Mouse (Mus musculus): ENCODE data around the gene Dguok. TPM values are rescaled to one million over a fixed set of nuclear protein-coding genes. Genes with fewer than 3 reads are reported as not detected.

Dguok gene
- polyA plus RNA-seq, 1 experiment, result 97.3 TPM

- Histone ChIP-seq H3K4me3 (replicated peaks; ENCODE audit: insufficient read depth, low read depth, low read length) (no peak overlapping the region), H3K27ac (ENCODE audit: insufficient read depth, low read length) (no peak overlapping the region), H3K4me1 (ENCODE audit: control insufficient read depth, insufficient read depth, low read length) (peaks cover 17% of the 10 kb centered on the region), H3K27me3 (ENCODE audit: control insufficient read depth, insufficient read depth, low read length) (no peaks in the 10 kb centered on the region)
- WGBS, result 74% methylated on average over 9 of the region's 9 CpGs
- DNase-seq, result no peak
- no peak for TF ChIP-seq POLR2A (IDR thresholded peaks at IDR 0.05; ENCODE audit: borderline replicate concordance, insufficient read depth, low read length)
- no peak for TF ChIP-seq CTCF (IDR thresholded peaks at IDR 0.05; ENCODE audit: borderline replicate concordance, insufficient read depth, low read depth, low read length)
Measured at GRCm38 (mm10) chr6:83450451-83451303, 56.1 kb downstream of the Dguok start.

GRCm38 (mm10) chr6:83449440-83449839 lies 57.3 kb downstream of the Dguok start:
- H3K4me3 ChIP-seq (replicated peaks; ENCODE audit: insufficient read depth, low read depth, low read length), result no peak overlapping the region
- WGBS, result 78% methylated on average over 3 of the region's 3 CpGs
- H3K27me3 ChIP-seq (ENCODE audit: control insufficient read depth, insufficient read depth, low read length), result no peaks in the 10 kb centered on the region
- TF ChIP-seq POLR2A (IDR thresholded peaks at IDR 0.05; ENCODE audit: borderline replicate concordance, insufficient read depth, low read length) (no peak), CTCF (IDR thresholded peaks at IDR 0.05; ENCODE audit: borderline replicate concordance, insufficient read depth, low read depth, low read length) (no peak)
- peaks cover 6% of the 10 kb centered on the region; the same call in 1 of the 2 replicates for H3K4me1 ChIP-seq (ENCODE audit: control insufficient read depth, insufficient read depth, low read length)
- DNase-seq, result no peak
- no peak overlapping the region for H3K27ac ChIP-seq (ENCODE audit: insufficient read depth, low read length)

GRCm38 (mm10) chr6:83448911-83449310 lies 57.9 kb downstream of the Dguok start:
- H3K4me1 ChIP-seq (ENCODE audit: control insufficient read depth, insufficient read depth, low read length), result peaks cover 5% of the 10 kb centered on the region
- H3K27me3 ChIP-seq (ENCODE audit: control insufficient read depth, insufficient read depth, low read length), result no peaks in the 10 kb centered on the region
- WGBS, result 82% methylated on average over 4 of the region's 4 CpGs
- DNase-seq, result no peak
- H3K27ac ChIP-seq (ENCODE audit: insufficient read depth, low read length), result no peak overlapping the region
- no peak overlapping the region for H3K4me3 ChIP-seq (replicated peaks; ENCODE audit: insufficient read depth, low read depth, low read length)
- TF ChIP-seq CTCF (IDR thresholded peaks at IDR 0.05; ENCODE audit: borderline replicate concordance, insufficient read depth, low read depth, low read length) (no peak), POLR2A (IDR thresholded peaks at IDR 0.05; ENCODE audit: borderline replicate concordance, insufficient read depth, low read length) (no peak)

GRCm38 (mm10) chr6:83447031-83447430 lies 59.7 kb downstream of the Dguok start:
- peaks cover 20% of the 10 kb centered on the region for H3K4me1 ChIP-seq (ENCODE audit: control insufficient read depth, insufficient read depth, low read length)

GRCm38 (mm10) chr6:83445796-83446195 lies 61.0 kb downstream of the Dguok start:
- DNase-seq, result no peak
- no peak overlapping the region for H3K4me3 ChIP-seq (replicated peaks; ENCODE audit: insufficient read depth, low read depth, low read length)
- WGBS, result 79% methylated on average over 2 of the region's 2 CpGs
- no peaks in the 10 kb centered on the region for H3K27me3 ChIP-seq (ENCODE audit: control insufficient read depth, insufficient read depth, low read length)
- TF ChIP-seq CTCF (IDR thresholded peaks at IDR 0.05; ENCODE audit: borderline replicate concordance, insufficient read depth, low read depth, low read length), result no peak
- TF ChIP-seq POLR2A (IDR thresholded peaks at IDR 0.05; ENCODE audit: borderline replicate concordance, insufficient read depth, low read length), result no peak
- peaks cover 20% of the 10 kb centered on the region for H3K4me1 ChIP-seq (ENCODE audit: control insufficient read depth, insufficient read depth, low read length)
- no peak overlapping the region for H3K27ac ChIP-seq (ENCODE audit: insufficient read depth, low read length)

More at GRCm38 (mm10) chr6:83447031-83447430, 59.7 kb downstream of the Dguok start:
- WGBS, result 80% methylated on average over 7 of the region's 7 CpGs
- no peak for DNase-seq
- no peak overlapping the region for H3K27ac ChIP-seq (ENCODE audit: insufficient read depth, low read length)
- H3K27me3 ChIP-seq (ENCODE audit: control insufficient read depth, insufficient read depth, low read length), result no peaks in the 10 kb centered on the region
- TF ChIP-seq POLR2A (IDR thresholded peaks at IDR 0.05; ENCODE audit: borderline replicate concordance, insufficient read depth, low read length), result no peak
- TF ChIP-seq CTCF (IDR thresholded peaks at IDR 0.05; ENCODE audit: borderline replicate concordance, insufficient read depth, low read depth, low read length), result no peak
- no peak overlapping the region for H3K4me3 ChIP-seq (replicated peaks; ENCODE audit: insufficient read depth, low read depth, low read length)

- DNase-seq, result peak; percentile 78 to 84
- peak overlapping the region; percentile 42 for H3K27ac ChIP-seq (ENCODE audit: insufficient read depth, low read length)
- TF ChIP-seq POLR2A (IDR thresholded peaks at IDR 0.05; ENCODE audit: borderline replicate concordance, insufficient read depth, low read length), result 0 out of 2 replicates have a peak, but pooled peaks have one; percentile 6
- TF ChIP-seq CTCF (IDR thresholded peaks at IDR 0.05; ENCODE audit: borderline replicate concordance, insufficient read depth, low read depth, low read length), result no peak
- H3K27me3 ChIP-seq (ENCODE audit: control insufficient read depth, insufficient read depth, low read length), result no peaks in the 10 kb centered on the region
- H3K4me3 ChIP-seq (replicated peaks; ENCODE audit: insufficient read depth, low read depth, low read length), result peak overlapping the region; percentile 23
- WGBS, result 11% methylated on average over 13 of the region's 13 CpGs
- peaks cover 20% of the 10 kb centered on the region for H3K4me1 ChIP-seq (ENCODE audit: control insufficient read depth, insufficient read depth, low read length)
Measured at GRCm38 (mm10) chr6:83443441-83444340, 63.1 kb downstream of the Dguok start.

- TF ChIP-seq CTCF (IDR thresholded peaks at IDR 0.05; ENCODE audit: borderline replicate concordance, insufficient read depth, low read depth, low read length) (no peak), POLR2A (IDR thresholded peaks at IDR 0.05; ENCODE audit: borderline replicate concordance, insufficient read depth, low read length) (no peak)
- Histone ChIP-seq H3K4me1 (ENCODE audit: control insufficient read depth, insufficient read depth, low read length) (peaks cover 24% of the 10 kb centered on the region), H3K4me3 (replicated peaks; ENCODE audit: insufficient read depth, low read depth, low read length) (peak overlapping the region; percentile 52), H3K27ac (ENCODE audit: insufficient read depth, low read length) (peak overlapping the region; percentile 39), H3K27me3 (ENCODE audit: control insufficient read depth, insufficient read depth, low read length) (no peaks in the 10 kb centered on the region)
- peak in 1 of 2 experiments; percentile 47 for DNase-seq
- WGBS, result 17% methylated on average over 3 of the region's 3 CpGs
Measured at GRCm38 (mm10) chr6:83442639-83443038, 64.1 kb downstream of the Dguok start.
